Mouse (Mus musculus) bone marrow, adult 2 months (tissue): ENCODE measurements around the gene Gm10198.

Experiments used
- CTCF ChIP-seq: fragments of 200-500 bp; IDR thresholded peaks from 2 replicates; pipeline ENCODE4 v1.5.1; 2011; ENCODE audit warnings: low read length, control low read depth; ENCODE audit not compliant: control insufficient read depth, insufficient read depth
- POLR2A ChIP-seq: fragments of 200-500 bp; IDR thresholded peaks from 2 replicates; pipeline ENCODE4 v1.6.1; 2011; ENCODE audit warnings: low read depth, mild to moderate bottlenecking, control low read depth, low read length, borderline replicate concordance; ENCODE audit not compliant: control insufficient read depth

- TF ChIP-seq CTCF (no peak), POLR2A (no peak)
Observed at GRCm38 (mm10) chr13:111640319-111640718, 47.7 kb downstream of the Gm10198 start.
